28 mouse cellular contexts compared by ENCODE assay signal in the genomic region with DNA sequence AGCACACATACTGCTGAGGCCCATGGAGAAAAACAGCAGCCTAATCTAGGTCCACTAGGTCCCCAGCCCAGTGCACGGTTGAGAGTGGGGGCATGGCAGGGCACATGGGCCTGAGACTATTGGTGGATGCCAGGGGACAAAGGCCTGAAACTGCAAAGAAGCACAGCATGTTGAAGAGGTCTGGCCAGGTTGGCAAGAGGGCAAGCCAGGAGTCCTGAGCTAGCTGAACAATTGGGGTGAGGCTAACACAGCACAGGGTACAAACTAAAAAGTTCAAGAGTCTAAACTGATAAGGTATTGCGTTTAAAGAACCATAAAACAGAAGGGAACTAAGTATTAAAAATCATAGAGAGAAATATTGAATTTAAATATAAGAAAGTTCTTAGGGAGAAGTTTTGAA. TPM values are rescaled to one million over a fixed set of nuclear protein-coding genes. Genes with fewer than 3 reads are reported as not detected.
DNase-seq lines count a peak whose midpoint lies in the region; ATAC-seq and TF ChIP-seq lines count a peak whose summit lies in the region.
"Had no signal": no experiment of that assay in that cellular context is flagged by ENCODE, and none has a peak within 500 bp of the region (broad histone marks: within the 10 kb centered on the region; RNA-seq: fewer than 3 reads in every experiment).

No protein-coding gene starts in this region.

- H3K36me3 ChIP-seq in intestine, embryonic 15.5 days, result no peaks in the 10 kb centered on the region
- H3K36me3 ChIP-seq in intestine, postnatal 0 days (ENCODE audit: control insufficient read depth, insufficient read depth), result no peaks in the 10 kb centered on the region
- H3K36me3 ChIP-seq: embryonic facial prominence, embryonic 13.5 days; embryonic facial prominence, embryonic 15.5 days; forebrain, embryonic 10.5 days; forebrain, embryonic 12.5 days; G1E had no signal

- H3K9me3 ChIP-seq in intestine, embryonic 15.5 days, result no peaks in the 10 kb centered on the region
- H3K9me3 ChIP-seq in intestine, postnatal 0 days (ENCODE audit: control insufficient read depth), result 0 out of 2 replicates have a peak, but pooled peaks cover 5% of the 10 kb centered on the region
- H3K9me3 ChIP-seq: G1E had no signal

- peak; percentile 32 for DNase-seq in adipocyte (ENCODE audit: low spot score)
- no peak for DNase-seq in B cell, adult 2 months
- DNase-seq in gastrocnemius, adult 8-10 months (ENCODE audit: low spot score in 2 of 2), result no peak
- DNase-seq in urinary bladder, adult 2 months (ENCODE audit: low spot score), result no peak
- DNase-seq: adrenal gland, adult 2 months; adrenal gland, postnatal 10 days; adrenal gland, postnatal 25 days; cerebellum, adult 11 months; cerebellum, adult 18-20 months; cerebellum, adult 8-10 months; cerebellum, adult 9-11 months; cerebellum, postnatal 14 days; cerebellum, postnatal 36 days; embryo, embryonic 11 days had no signal

- no peaks in the 10 kb centered on the region for H3K4me1 ChIP-seq in intestine, embryonic 15.5 days (replicated peaks)
- H3K4me1 ChIP-seq in intestine, postnatal 0 days (replicated peaks; ENCODE audit: control insufficient read depth, insufficient read depth, low read length), result no peaks in the 10 kb centered on the region
- H3K4me1 ChIP-seq: embryonic facial prominence, embryonic 13.5 days; embryonic facial prominence, embryonic 15.5 days; forebrain, embryonic 10.5 days; forebrain, embryonic 12.5 days had no signal

- ATAC-seq in intestine, embryonic 15.5 days, result peak; percentile 65
- ATAC-seq in intestine, postnatal 0 days, result peak; percentile 69
- ATAC-seq: activated CD4-positive, CD25-positive, alpha-beta regulatory T cell, adult 4 months; CD4-positive, CD25-positive, alpha-beta regulatory T cell, adult 4 months; forebrain, embryonic 14.5 days; forebrain, embryonic 16.5 days; Patski had no signal

- H3K4me3 ChIP-seq in intestine, embryonic 15.5 days (replicated peaks), result no peak overlapping the region
- H3K4me3 ChIP-seq in intestine, postnatal 0 days (ENCODE audit: low read depth, low read length), result no peak overlapping the region
- H3K4me3 ChIP-seq: embryonic facial prominence, embryonic 13.5 days; embryonic facial prominence, embryonic 15.5 days; erythroblast, embryonic 14.5 days; forebrain, embryonic 10.5 days; forebrain, embryonic 12.5 days had no signal

- H3K27me3 ChIP-seq in intestine, embryonic 15.5 days (replicated peaks), result no peaks in the 10 kb centered on the region
- H3K27me3 ChIP-seq in intestine, postnatal 0 days (replicated peaks; ENCODE audit: control insufficient read depth, insufficient read depth, low read length), result no peaks in the 10 kb centered on the region
- H3K27me3 ChIP-seq: CH12.LX; embryonic facial prominence, embryonic 13.5 days; embryonic facial prominence, embryonic 15.5 days; forebrain, embryonic 12.5 days; Patski had no signal

- 67% methylated on average over 2 of the region's 2 CpGs for WGBS in intestine, embryonic 15.5 days
- 35% methylated on average over 2 of the region's 2 CpGs for WGBS in intestine, postnatal 0 days

- no peak for TF ChIP-seq CTCF in intestine, postnatal 0 days (IDR thresholded peaks at IDR 0.05; ENCODE audit: low read depth)

- no peak overlapping the region for H3K9ac ChIP-seq in intestine, embryonic 15.5 days
- H3K9ac ChIP-seq in intestine, postnatal 0 days (ENCODE audit: low read depth, low read length), result no peak overlapping the region
- H3K9ac ChIP-seq: embryonic facial prominence, embryonic 13.5 days; embryonic facial prominence, embryonic 15.5 days; forebrain, embryonic 12.5 days had no signal

- 0 out of 2 replicates have a peak overlapping the region, but pooled peaks have one; percentile 36 for H3K27ac ChIP-seq in intestine, embryonic 15.5 days
- H3K27ac ChIP-seq in intestine, postnatal 0 days (ENCODE audit: low read depth, low read length), result no peak overlapping the region
- H3K27ac ChIP-seq: embryonic facial prominence, embryonic 13.5 days; embryonic facial prominence, embryonic 15.5 days; forebrain, embryonic 10.5 days; forebrain, embryonic 12.5 days had no signal

- H3K4me2 ChIP-seq in intestine, embryonic 15.5 days (replicated peaks), result no peak overlapping the region
- H3K4me2 ChIP-seq in intestine, postnatal 0 days (replicated peaks; ENCODE audit: low read depth), result no peak overlapping the region
- H3K4me2 ChIP-seq: embryonic facial prominence, embryonic 13.5 days; embryonic facial prominence, embryonic 15.5 days; forebrain, embryonic 12.5 days had no signal

RNA-seq across cellular contexts. Expression of a gene that starts 36.0 kb away (rescaled TPM):
- 31.2 and 37.2 TPM in 2 replicates for polyA plus RNA-seq in intestine, embryonic 15.5 days (2015; fragmentation: Nextera tagmentation; extraction: Ambion mirVana)
- polyA plus RNA-seq in intestine, postnatal 0 days (2015; fragmentation: Nextera tagmentation; extraction: Ambion mirVana), result 135 and 138 TPM in 2 replicates
- 10 to 100 TPM; 28.5 to 36.4 (median 31.0) TPM for total RNA-seq in gastrocnemius, adult 8-10 months (2022)
- polyA plus RNA-seq in urinary bladder, adult 2 months (2012; rRNA removed), result 30.0 and 33.1 TPM in 2 replicates
- polyA plus RNA-seq: G1E had no signal
